In the genomic region with DNA sequence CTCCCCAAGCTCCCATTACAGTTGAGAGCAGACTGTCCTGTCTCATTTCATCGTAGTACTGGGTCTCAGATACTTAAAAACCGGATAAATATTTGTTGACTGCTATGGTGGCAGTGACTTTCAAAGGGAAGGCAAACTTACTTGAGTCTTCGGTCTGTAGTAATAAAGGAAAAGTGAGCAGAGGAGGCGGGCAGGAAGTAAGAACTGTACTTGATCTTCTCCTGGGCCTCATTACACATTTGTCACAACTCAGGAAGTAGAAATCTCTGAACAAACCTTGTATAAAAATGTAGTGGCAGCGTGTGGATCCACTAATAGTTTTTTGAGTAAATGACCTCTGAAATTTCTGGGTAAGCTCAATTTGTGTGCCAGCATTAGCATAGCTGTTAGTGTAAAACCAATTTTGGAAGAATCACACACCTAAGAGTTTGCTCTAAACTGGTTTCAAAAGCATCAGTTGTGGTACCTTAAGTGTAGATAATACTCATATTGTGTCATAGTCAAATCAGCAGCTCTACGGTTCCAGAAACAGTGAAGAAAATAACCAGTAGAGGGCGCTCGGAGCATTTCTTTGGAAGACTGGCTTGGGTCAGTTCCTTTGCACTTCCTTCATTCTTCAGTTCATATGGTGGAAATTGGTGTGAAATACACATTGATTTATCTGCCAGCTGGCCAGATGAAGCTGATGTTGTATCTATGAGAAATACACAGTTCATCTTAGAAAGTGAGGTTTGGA, we compare ENCODE assay signal across 7 mouse cellular contexts. TPM values are rescaled to one million over a fixed set of nuclear protein-coding genes. Genes with fewer than 3 reads are reported as not detected.
A peak's percentile ranks its signal among the peaks of the same experiment; 100 is the strongest.
DNase-seq lines count a peak whose midpoint lies in the region; ATAC-seq and TF ChIP-seq lines count a peak whose summit lies in the region.

No protein-coding gene starts in this region.

- no peak overlapping the region for H3ac ChIP-seq in C2C12 (ENCODE audit: control insufficient read depth, insufficient read length, low read depth)

- no peak overlapping the region for H3K9ac ChIP-seq in CH12.LX (ENCODE audit: insufficient read depth, low read depth)
- H3K9ac ChIP-seq in forebrain, embryonic 11.5 days (ENCODE audit: low read length): no peak overlapping the region

- peaks cover 39% of the 10 kb centered on the region for H3K79me3 ChIP-seq in C2C12 (ENCODE audit: low read depth)

- dilution Hi-C loops in CH12.LX (cut with MboI; ENCODE audit: extremely low pct_ligation_motif_present, extremely low pct_unique_long_range_greater_than_20kb, low sequenced_read_pairs): no loop called here

- TF ChIP-seq RAD21 in CH12.LX (IDR thresholded peaks at IDR 0.05; ENCODE audit: low read depth, low read length): peak; percentile 82

- ATAC-seq in forebrain, embryonic 11.5 days (replicated peaks; ENCODE audit: low FRiP score): 0 out of 2 replicates have a peak, but pooled peaks have one; percentile 44

- H3K4me1 ChIP-seq in CH12.LX (ENCODE audit: control insufficient read depth in 1 of 2, insufficient read depth in 2 of 2): peaks cover 3 to 35% of the 10 kb centered on the region in 2 experiments
- no peaks in the 10 kb centered on the region for H3K4me1 ChIP-seq in forebrain, embryonic 11.5 days (replicated peaks; ENCODE audit: control insufficient read depth, insufficient read depth, low read length)
- no peaks in the 10 kb centered on the region for H3K4me1 ChIP-seq in lung, adult 2 months (ENCODE audit: control insufficient read depth, insufficient read depth, low read length)

- H3K9me3 ChIP-seq in CH12.LX (replicated peaks; ENCODE audit: low read length): no peaks in the 10 kb centered on the region
- no peaks in the 10 kb centered on the region for H3K9me3 ChIP-seq in forebrain, embryonic 11.5 days (ENCODE audit: control insufficient read depth, low read length)

- in situ Hi-C loops in CH12.LX (cut with MboI; ENCODE audit: low pct_ligation_motif_present, low pct_unique_long_range_greater_than_20kb, low sequenced_read_pairs): no loop called here

- H3K4me3 ChIP-seq in C2C12 (ENCODE audit: insufficient read depth, poor library complexity, severe bottlenecking) (no peak overlapping the region), CH12.LX (replicated peaks in 1 of 3; ENCODE audit: low read depth in 2 of 3, low read length in 2 of 3, poor library complexity in 1 of 3) (no peak overlapping the region)
- H3K4me3 ChIP-seq in forebrain, embryonic 11.5 days (ENCODE audit: low read depth, low read length): no peak overlapping the region
- no peak overlapping the region for H3K4me3 ChIP-seq in lung, adult 2 months (replicated peaks; ENCODE audit: extremely low read depth, low read depth, low read length)

- peak; percentile 87 for DNase-seq in CH12.LX (ENCODE audit: extremely low read depth)
- DNase-seq in c-Kit-positive CD71-negative TER-119-negative erythroid progenitor cells, embryonic 14.5 days (ENCODE audit: low read depth): peak; percentile 64
- peak; percentile 63 for DNase-seq in forebrain, embryonic 11.5 days (ENCODE audit: low spot score)
- DNase-seq in kidney, adult 9 months: peak; percentile 77
- no peak for DNase-seq in lung, adult 2 months
- DNase-seq in right cerebral cortex, adult 2 months (ENCODE audit: low spot score in 2 of 2): peak; percentile 79 to 80

- WGBS in forebrain, embryonic 11.5 days: 61% methylated on average over 8 of the region's 8 CpGs
- WGBS in lung, adult 2 months: 52% methylated on average over 8 of the region's 8 CpGs

- H3K27ac ChIP-seq in CH12.LX (ENCODE audit: insufficient read depth, low read depth): no peak overlapping the region
- H3K27ac ChIP-seq in forebrain, embryonic 11.5 days (ENCODE audit: low read depth, low read length): no peak overlapping the region

- H3K36me3 ChIP-seq in C2C12 (ENCODE audit: control insufficient read depth, insufficient read depth) (peaks cover 100% of the 10 kb centered on the region), CH12.LX (replicated peaks in 1 of 2; ENCODE audit: control insufficient read depth in 1 of 2, insufficient read depth in 1 of 2, low read length in 1 of 2) (peaks cover 62 to 97% of the 10 kb centered on the region in 2 experiments)
- H3K36me3 ChIP-seq in forebrain, embryonic 11.5 days (ENCODE audit: control insufficient read depth, insufficient read depth, low read length): no peaks in the 10 kb centered on the region; the same call in 1 of the 2 replicates

- TF ChIP-seq POLR2A in CH12.LX (IDR thresholded peaks at IDR 0.05; ENCODE audit: low read depth, low read length): no peak
- TF ChIP-seq POLR2A in lung, adult 2 months (IDR thresholded peaks at IDR 0.05; ENCODE audit: borderline replicate concordance, extremely low read depth, low read depth, low read length): no peak

- peak; percentile 29 for TF ChIP-seq CTCF in C2C12 (IDR thresholded peaks at IDR 0.05; ENCODE audit: control insufficient read depth, insufficient read depth, insufficient read length)
- peak; percentile 70 to 83 for TF ChIP-seq CTCF in CH12.LX (conservative IDR thresholded peaks at IDR 0.05 in 1 of 2, IDR thresholded peaks at IDR 0.05 in 1 of 2; ENCODE audit: low read depth in 2 of 2, low read length in 2 of 2)
- 0 out of 2 replicates have a peak, but pooled peaks have one; percentile 17 for TF ChIP-seq CTCF in lung, adult 2 months (IDR thresholded peaks at IDR 0.05; ENCODE audit: insufficient read depth, low read length)

- H3K79me2 ChIP-seq in C2C12 (ENCODE audit: control insufficient read depth, insufficient read depth): peaks cover 73% of the 10 kb centered on the region
- H3K79me2 ChIP-seq in CH12.LX (replicated peaks; ENCODE audit: control insufficient read depth, extremely low read depth, insufficient read depth, poor library complexity, severe bottlenecking): peaks cover 36% of the 10 kb centered on the region

- no peak overlapping the region for H3K4me2 ChIP-seq in CH12.LX (ENCODE audit: insufficient read depth, low read depth, poor library complexity, severe bottlenecking)
- H3K4me2 ChIP-seq in forebrain, embryonic 11.5 days (ENCODE audit: low read depth, low read length, severe bottlenecking): no peak overlapping the region

- H3K27me3 ChIP-seq in C2C12 (ENCODE audit: control insufficient read depth, insufficient read depth, insufficient read length) (no peaks in the 10 kb centered on the region), CH12.LX (replicated peaks) (no peaks in the 10 kb centered on the region)
- no peaks in the 10 kb centered on the region for H3K27me3 ChIP-seq in forebrain, embryonic 11.5 days (ENCODE audit: control insufficient read depth, insufficient read depth, low read length)

- TF ChIP-seq EP300 in CH12.LX (IDR thresholded peaks at IDR 0.05; ENCODE audit: low read length): no peak

TF ChIP-seq in C2C12, 6 proteins besides CTCF, POLR2A, EP300 and RAD21:
- TF ChIP-seq CEBPB (IDR thresholded peaks at IDR 0.05; ENCODE audit: low read depth) (no peak), MAX (IDR thresholded peaks at IDR 0.05) (no peak), USF1 (IDR thresholded peaks at IDR 0.05; ENCODE audit: low read depth) (no peak), MYOD1 (IDR thresholded peaks at IDR 0.05; ENCODE audit: control insufficient read depth, insufficient read length, low read depth) (no peak), FOSL1 (IDR thresholded peaks at IDR 0.05; ENCODE audit: insufficient read depth, low read length, poor library complexity, severe bottlenecking) (no peak), MYOG (IDR thresholded peaks at IDR 0.05; ENCODE audit: control insufficient read depth, extremely low read depth, insufficient read length) (no peak)

TF ChIP-seq in CH12.LX, 34 proteins besides CTCF, POLR2A, EP300 and RAD21:
- TF ChIP-seq SMC3 (IDR thresholded peaks at IDR 0.05; ENCODE audit: low read depth, low read length): peak; percentile 66
- no peak for TF ChIP-seq KAT2A (IDR thresholded peaks at IDR 0.05; ENCODE audit: insufficient replicate concordance, low read length)

RNA-seq across cellular contexts. Expression of a gene that starts 9.0 kb away (rescaled TPM):
- 89.1 TPM for polyA plus RNA-seq in C2C12 (2012; fragmentation: generic; extraction: Trizol)
- total RNA-seq in CH12.LX (2012; rRNA removed): 63.7 and 65.6 TPM in 2 replicates
- total RNA-seq in CH12.LX (2014; rRNA removed): 84.3 and 85.9 TPM in 2 replicates
- 146 and 156 TPM in 2 replicates for polyA plus RNA-seq in CH12.LX (2012; ENCODE audit: insufficient read length, low read depth)
- 29.5 and 32.7 TPM in 2 replicates for polyA plus RNA-seq in forebrain, embryonic 11.5 days (2014; fragmentation: Nextera tagmentation; extraction: Ambion mirVana)
- 13.6 and 17.5 TPM in 2 replicates for polyA plus RNA-seq in lung, adult 2 months (2012; rRNA removed)

Comparison
In these comparisons a context has a peak if more than half of its experiments do, and no peak if none do; other contexts are left out.
1. CTCF ChIP-seq: peak in every context shown above with its lines; median percentile 76 in CH12.LX; 29 in C2C12; 17 in lung, adult 2 months.